Mouse (Mus musculus) thymus, adult 18-20 months (tissue): ENCODE data around the gene Olfr668.
"Not testable (repeated sequence)": the region's sequence is repeated elsewhere in the genome, so short reads cannot be mapped to it uniquely, and the experiment has no call there.

Source experiments
- DNase-seq, 2 experiments: peaks; one replicate each; pipeline ENCODE4 v3.0.0; 2022; ENCODE audit warnings: mixed read lengths in 2 of 2

The Olfr668 gene

GRCm38 (mm10) chr7:104927957-104928356 lies at the start of gene Olfr668:
TSS of gene Olfr668 (minus strand) at chr7:104928057.
- no peak for DNase-seq

- not testable (repeated sequence) for DNase-seq
Measured at GRCm38 (mm10) chr7:104972507-104972906, 44.6 kb upstream of the Olfr668 start.

DNA sequence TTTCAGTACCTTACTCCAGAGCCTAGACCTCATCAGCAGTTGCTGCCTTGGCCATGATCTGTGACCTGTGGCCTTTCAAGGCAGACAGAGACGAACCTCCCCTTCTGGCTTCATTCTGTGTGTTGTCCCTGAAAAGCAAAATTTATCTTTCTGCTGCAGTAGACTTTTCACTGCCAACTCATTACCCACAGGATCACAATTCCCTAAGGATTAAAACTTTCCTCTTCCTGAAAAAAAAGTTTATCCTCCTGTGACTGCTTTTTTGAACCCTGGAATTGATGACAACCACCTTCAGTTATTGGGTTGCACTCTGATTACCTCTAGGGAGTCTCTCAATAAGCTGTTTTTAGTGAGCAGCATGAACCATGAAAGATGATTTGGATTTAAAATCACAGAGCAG lies 34.7 kb upstream of the Olfr668 start, which contains the start of gene Olfr670:
Gene Olfr670 (minus strand): TSS at position 101 of the 400 bp plus-strand sequence.
- no peak for DNase-seq

DNA sequence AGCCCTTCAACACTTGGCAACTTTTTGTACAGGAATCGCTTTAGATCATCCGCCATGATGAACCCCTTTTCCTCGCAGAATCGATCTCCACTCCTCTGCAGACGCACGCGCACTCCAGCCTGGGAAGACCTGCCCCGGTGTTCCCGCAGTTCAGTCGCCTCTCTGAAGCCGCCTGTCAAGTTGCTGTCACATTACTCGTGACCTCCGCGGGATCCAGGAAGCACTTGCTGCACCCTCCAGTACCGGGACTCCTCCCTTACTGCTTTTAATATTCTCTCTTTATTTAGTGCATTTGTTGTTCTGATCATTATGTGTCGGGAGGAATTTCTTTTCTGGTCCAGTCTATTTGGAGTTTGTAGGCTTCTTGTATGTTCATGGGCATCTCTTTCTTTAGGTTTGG lies 22.4 kb upstream of the Olfr668 start:
- not testable (repeated sequence) for DNase-seq

- DNase-seq = no peak
Measured at GRCm38 (mm10) chr7:104933940-104934339, 6.1 kb upstream of the Olfr668 start, which contains the start of gene Olfr669. TSS of gene Olfr669 (plus strand) at chr7:104934240.

DNA sequence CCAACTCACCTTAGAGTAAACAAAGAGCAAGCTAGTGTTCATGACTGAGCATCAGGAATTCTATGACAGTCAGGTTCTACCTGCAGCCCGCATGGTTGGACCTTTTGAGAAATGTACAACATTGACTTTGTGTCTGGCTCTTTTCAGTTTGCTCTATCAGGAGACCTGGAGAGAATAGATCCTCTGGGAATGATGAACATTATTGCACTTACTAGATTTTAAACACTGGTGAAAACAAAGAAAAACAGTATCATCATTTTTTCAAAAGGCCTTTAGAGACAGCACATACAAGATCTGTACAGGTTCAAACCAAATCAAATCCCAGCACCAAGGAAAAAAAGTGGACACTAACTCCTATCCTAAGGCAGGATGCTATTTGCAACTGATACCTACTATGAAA lies 6.5 kb downstream of the Olfr668 start, which contains the start of gene Olfr667:
Gene Olfr667 (minus strand): TSS at position 101 of the 400 bp plus-strand sequence.
- DNase-seq = no peak

- DNase-seq = no peak
Measured at GRCm38 (mm10) chr7:104895852-104896251, 32.0 kb downstream of the Olfr668 start, which contains the start of gene Olfr666. TSS of gene Olfr666 (minus strand) at chr7:104895952.

DNA sequence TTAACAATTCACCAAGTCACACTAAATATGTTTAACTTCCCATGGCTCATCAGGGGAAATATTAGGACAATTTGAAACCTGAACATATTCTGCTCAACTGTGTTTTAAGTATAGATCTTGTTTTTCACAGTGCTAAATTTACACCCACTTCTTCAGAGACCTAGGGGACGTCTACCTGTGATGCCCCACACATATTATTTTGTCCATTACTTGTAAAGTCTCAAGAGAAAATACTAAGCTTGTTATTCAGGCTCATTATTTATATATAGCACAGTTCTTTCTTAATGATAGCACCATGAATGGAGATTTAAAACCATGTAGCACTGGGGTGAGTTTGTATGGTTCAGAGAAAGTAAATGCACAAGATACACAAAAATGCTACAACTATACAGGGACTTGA lies 50.1 kb downstream of the Olfr668 start, which contains the start of gene Olfr665:
Gene Olfr665 (plus strand): TSS at position 301 of the 400 bp plus-strand sequence.
- no peak for DNase-seq
